Mouse (Mus musculus) heart, embryonic 16.5 days (tissue): ENCODE measurements at regions not wholly inside any gene's neighbourhood (a gene's known extent, or its start where the extent isn't known, plus 50 kb on each side); places are given as distances from the start of the nearest gene placed in this dataset.
A peak's percentile ranks its signal among the peaks of the same experiment; 100 is the strongest.

Source experiments
- ATAC-seq: fragments of 200-750 bp; cut with Nextera tagmentation; replicated peaks from 2 replicates; pipeline ENCODE4 v1.8.0; 2017; ENCODE audit warnings: moderate number of reproducible peaks; ENCODE audit not compliant: insufficient read depth, low FRiP score; ENCODE audit errors: extremely low read depth
- H3K27ac ChIP-seq: fragments of 300-500 bp; sonication (generic); 2 replicates; pipeline ENCODE4 v1.5.1; 2014; ENCODE audit warnings: mild to moderate bottlenecking, low read length, control low read depth, moderate library complexity
- H3K27me3 ChIP-seq: fragments of 300-500 bp; sonication (generic); 2 replicates; pipeline ENCODE4 v1.6.1; 2014; ENCODE audit warnings: low read length, mixed read lengths; ENCODE audit not compliant: control insufficient read depth, insufficient read depth
- H3K36me3 ChIP-seq: fragments of 300-500 bp; sonication (generic); 2 replicates; pipeline ENCODE4 v1.6.1; 2014; ENCODE audit not compliant: control insufficient read depth, insufficient read depth
- H3K4me1 ChIP-seq: fragments of 300-500 bp; sonication (generic); 2 replicates; pipeline ENCODE4 v1.6.1; 2014; ENCODE audit warnings: low read length, mixed read lengths; ENCODE audit not compliant: control insufficient read depth, insufficient read depth
- H3K4me2 ChIP-seq: fragments of 300-500 bp; sonication (generic); 2 replicates; pipeline ENCODE4 v1.6.1; 2014; ENCODE audit warnings: low read depth, mild to moderate bottlenecking, control low read depth, low read length
- H3K4me3 ChIP-seq: fragments of 300-500 bp; sonication (generic); 2 replicates; pipeline ENCODE4 v1.5.1; 2014; ENCODE audit warnings: mild to moderate bottlenecking, control low read depth, low read length
- H3K9ac ChIP-seq: fragments of 300-500 bp; sonication (generic); 2 replicates; pipeline ENCODE4 v1.6.1; 2014; ENCODE audit warnings: low read length, control low read depth
- H3K9me3 ChIP-seq: fragments of 300-500 bp; sonication (generic); replicated peaks from 2 replicates; pipeline ENCODE4 v1.6.1; 2016; ENCODE audit warnings: low read length; ENCODE audit not compliant: control insufficient read depth
- WGBS: fragments of 180-500 bp; shearing (Covaris S2); extraction: QIAGEN DNeasy Blood & Tissue Kit; methylation state at CpG from one replicate; pipeline ENCODE4 v1.1.7; 2014; 5-methylcytosine and 5-hydroxymethylcytosine counted together

DNA sequence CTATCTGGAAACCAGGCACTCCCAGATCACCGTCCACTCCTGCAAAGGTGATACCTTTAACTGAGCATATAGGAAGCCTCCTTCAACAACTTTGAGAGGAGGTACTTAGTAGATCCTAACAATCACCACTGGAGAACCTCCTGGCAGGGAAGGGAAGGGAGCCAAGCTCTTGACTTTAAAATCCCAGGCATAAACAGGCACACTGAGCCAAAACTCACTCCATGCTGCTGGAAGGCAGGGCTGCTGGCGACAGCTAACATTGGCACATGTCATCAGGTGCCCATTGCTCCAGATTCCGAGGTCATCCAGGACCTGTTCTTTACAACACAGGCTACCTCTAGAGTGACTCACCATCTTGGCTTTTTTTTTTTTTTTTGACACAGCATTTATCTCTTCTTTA is 170.9 kb upstream of the 1700066M21Rik start:
- Histone ChIP-seq H3K27ac (no peak overlapping the region), H3K36me3 (no peaks in the 10 kb centered on the region)

DNA sequence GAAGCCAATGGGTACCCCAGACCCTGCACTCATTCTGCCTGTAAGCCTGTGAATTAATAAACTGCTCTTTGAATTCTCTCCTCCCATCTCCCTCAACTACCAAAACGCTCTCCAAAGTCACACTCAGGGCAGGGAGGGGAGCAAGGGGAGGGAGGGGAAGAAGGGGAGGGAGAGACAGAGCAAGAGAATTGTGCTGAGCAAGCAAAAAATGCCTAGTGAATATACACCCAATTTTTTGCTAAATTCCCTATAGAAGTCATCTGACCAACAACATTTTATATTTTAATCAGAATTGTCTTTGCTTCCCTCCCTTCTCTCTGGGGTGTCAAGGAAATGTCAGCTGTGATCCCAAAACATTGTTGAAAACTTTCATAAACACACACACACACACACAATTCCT is 170.5 kb upstream of the 1700066M21Rik start:
- WGBS = 6% methylated on average over 1 of the region's 1 CpGs
- Histone ChIP-seq H3K27me3 (peaks cover 13% of the 10 kb centered on the region; the same call in 1 of the 2 replicates), H3K4me3 (no peak overlapping the region), H3K9ac (no peak overlapping the region), H3K4me2 (no peak overlapping the region), H3K9me3 (no peaks in the 10 kb centered on the region), H3K36me3 (no peaks in the 10 kb centered on the region), H3K4me1 (peaks cover 4% of the 10 kb centered on the region; the same call in 1 of the 2 replicates), H3K27ac (no peak overlapping the region)
- ATAC-seq = no peak

More for the DNA sequence above, 170.9 kb upstream of the 1700066M21Rik start:
- 41% methylated on average over 3 of the region's 3 CpGs for WGBS
- H3K4me2 ChIP-seq = no peak overlapping the region
- peaks cover 4% of the 10 kb centered on the region; the same call in 1 of the 2 replicates for H3K4me1 ChIP-seq
- no peak overlapping the region for H3K4me3 ChIP-seq
- peaks cover 15% of the 10 kb centered on the region; the same call in 1 of the 2 replicates for H3K27me3 ChIP-seq
- ATAC-seq = no peak
- H3K9ac ChIP-seq = no peak overlapping the region
- H3K9me3 ChIP-seq = no peaks in the 10 kb centered on the region

DNA sequence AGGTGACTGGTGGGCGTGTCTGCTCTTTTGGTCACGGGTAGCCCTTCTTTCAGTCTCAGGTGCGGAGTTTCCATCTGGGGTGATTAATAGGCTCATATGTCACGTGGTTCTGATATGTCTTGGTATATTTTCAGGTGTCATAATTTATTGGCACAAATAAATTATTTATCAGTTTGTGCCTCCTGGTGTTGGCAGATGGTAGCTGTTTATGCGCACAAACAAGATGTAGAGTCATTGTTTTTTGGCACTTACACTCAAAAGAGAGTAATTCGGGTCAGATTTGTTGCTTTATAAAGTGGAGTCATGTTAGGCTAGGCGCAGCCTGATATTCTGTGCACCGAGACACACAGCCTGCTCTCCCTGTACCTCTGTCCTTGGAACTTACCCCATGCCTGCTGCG is 169.0 kb upstream of the 1700066M21Rik start:
- Histone ChIP-seq H3K27me3 (peaks cover 13% of the 10 kb centered on the region; the same call in 1 of the 2 replicates), H3K9ac (no peak overlapping the region), H3K27ac (no peak overlapping the region), H3K4me1 (peaks cover 4% of the 10 kb centered on the region; the same call in 1 of the 2 replicates), H3K36me3 (no peaks in the 10 kb centered on the region), H3K4me2 (no peak overlapping the region), H3K9me3 (no peaks in the 10 kb centered on the region), H3K4me3 (no peak overlapping the region)
- 76% methylated on average over 9 of the region's 9 CpGs for WGBS
- no peak for ATAC-seq

DNA sequence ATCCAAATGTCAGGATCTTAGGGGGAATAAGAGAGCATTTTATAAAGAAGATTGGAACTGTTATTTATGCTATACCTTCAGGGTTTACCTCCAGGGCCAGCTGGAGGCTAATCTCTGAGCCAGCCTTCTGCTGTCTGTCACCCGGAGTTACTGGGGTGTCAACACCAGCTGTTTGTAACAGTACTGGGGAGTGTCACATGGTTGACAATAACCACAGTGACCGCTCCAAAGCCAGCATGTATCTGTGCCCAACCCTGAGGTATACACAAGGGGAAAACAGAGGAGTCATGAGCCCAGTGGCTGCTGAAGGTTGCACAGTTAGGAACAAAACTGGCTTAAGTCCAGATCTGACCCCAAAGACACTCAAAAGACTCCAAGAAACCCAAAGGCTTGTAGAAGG is 168.1 kb upstream of the 1700066M21Rik start:
- Histone ChIP-seq H3K4me3 (no peak overlapping the region), H3K36me3 (no peaks in the 10 kb centered on the region), H3K27me3 (peaks cover 13% of the 10 kb centered on the region; the same call in 1 of the 2 replicates), H3K9ac (no peak overlapping the region), H3K9me3 (no peaks in the 10 kb centered on the region), H3K4me2 (no peak overlapping the region), H3K4me1 (peaks cover 4% of the 10 kb centered on the region), H3K27ac (no peak overlapping the region)
- WGBS = 29% methylated on average over 2 of the region's 2 CpGs
- ATAC-seq = no peak

DNA sequence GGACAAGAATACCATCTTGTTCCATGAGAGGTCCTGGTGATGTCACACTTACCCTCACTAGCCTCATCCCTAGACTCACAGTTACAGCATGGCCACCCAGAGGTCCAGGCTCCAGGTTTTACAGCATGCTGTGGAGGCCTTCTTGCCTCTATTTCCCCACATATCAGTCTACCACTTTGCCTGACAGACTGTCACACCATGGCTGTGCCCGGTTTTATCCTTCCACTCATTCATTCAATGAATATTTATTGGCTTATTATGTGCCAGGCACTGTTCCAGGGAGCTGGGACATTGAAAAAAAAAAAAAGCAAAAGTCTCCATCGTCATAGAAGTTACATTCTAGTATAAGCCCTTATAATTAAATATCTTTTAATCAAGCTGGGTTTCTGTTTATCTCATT is 166.4 kb upstream of the 1700066M21Rik start:
- Histone ChIP-seq H3K9me3 (no peaks in the 10 kb centered on the region), H3K9ac (no peak overlapping the region), H3K36me3 (no peaks in the 10 kb centered on the region), H3K27ac (no peak overlapping the region), H3K4me3 (no peak overlapping the region), H3K4me1 (no peaks in the 10 kb centered on the region; the same call in 1 of the 2 replicates), H3K27me3 (peaks cover 8% of the 10 kb centered on the region; the same call in 1 of the 2 replicates), H3K4me2 (no peak overlapping the region)
- no peak for ATAC-seq
- 75% methylated on average over 2 of the region's 2 CpGs for WGBS

DNA sequence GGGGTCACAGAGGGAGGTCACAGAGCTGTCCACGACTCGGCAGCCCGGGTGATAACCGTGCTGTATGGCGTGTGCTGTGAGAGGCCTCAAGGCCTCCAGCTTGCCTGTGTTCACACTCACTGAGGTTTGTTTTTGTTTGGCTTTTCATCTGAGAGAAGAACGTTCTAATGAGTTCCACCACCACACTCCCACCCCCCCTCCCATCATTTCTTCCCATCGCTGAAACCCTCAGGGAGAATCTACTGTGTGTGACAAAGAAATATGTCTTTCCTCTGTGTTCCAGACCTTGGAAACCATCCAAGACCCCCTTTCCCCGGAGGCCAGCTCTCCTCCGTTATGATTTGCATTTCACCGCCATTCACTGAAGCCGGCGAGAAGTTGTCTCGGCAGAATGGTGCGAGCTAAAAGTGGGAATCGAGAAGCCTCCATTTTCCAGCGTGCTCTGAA is 164.0 kb upstream of the 1700066M21Rik start:
- H3K4me3 ChIP-seq = peak overlapping the region; percentile 2; the same call in 1 of the 2 replicates
- H3K27me3 ChIP-seq = peaks cover 4% of the 10 kb centered on the region; the same call in 1 of the 2 replicates
- no peak for ATAC-seq
- H3K4me2 ChIP-seq = peak overlapping the region; percentile 41
- H3K9me3 ChIP-seq = no peaks in the 10 kb centered on the region
- no peaks in the 10 kb centered on the region; the same call in 1 of the 2 replicates for H3K4me1 ChIP-seq
- WGBS = 28% methylated on average over 16 of the region's 16 CpGs
- H3K9ac ChIP-seq = no peak overlapping the region
- no peak overlapping the region for H3K27ac ChIP-seq
- H3K36me3 ChIP-seq = no peaks in the 10 kb centered on the region

DNA sequence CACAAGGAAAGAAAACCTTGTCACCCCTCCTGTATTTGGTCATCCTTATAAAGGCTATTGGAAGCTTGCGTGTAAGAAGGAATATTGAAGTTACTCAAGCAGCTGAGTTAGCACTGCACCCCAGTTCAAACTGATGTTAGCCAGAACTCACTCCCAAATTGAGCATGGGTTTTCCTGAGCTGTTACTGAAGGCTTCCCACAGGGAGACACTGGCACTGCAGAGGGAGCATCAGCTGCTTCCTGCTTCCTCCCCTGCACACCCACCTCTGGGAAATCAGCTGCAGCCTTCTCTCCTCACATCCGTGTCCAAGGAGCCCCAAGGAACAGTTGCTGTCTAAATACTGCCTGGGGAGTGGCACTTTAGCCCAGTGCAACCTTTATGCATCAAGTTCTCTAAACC is 163.2 kb upstream of the 1700066M21Rik start:
- Histone ChIP-seq H3K9me3 (no peaks in the 10 kb centered on the region), H3K4me2 (no peak overlapping the region), H3K27ac (no peak overlapping the region), H3K27me3 (no peaks in the 10 kb centered on the region), H3K4me3 (no peak overlapping the region), H3K4me1 (no peaks in the 10 kb centered on the region; the same call in 1 of the 2 replicates), H3K36me3 (no peaks in the 10 kb centered on the region), H3K9ac (no peak overlapping the region)
- 70% methylated on average over 2 of the region's 2 CpGs for WGBS
- no peak for ATAC-seq

DNA sequence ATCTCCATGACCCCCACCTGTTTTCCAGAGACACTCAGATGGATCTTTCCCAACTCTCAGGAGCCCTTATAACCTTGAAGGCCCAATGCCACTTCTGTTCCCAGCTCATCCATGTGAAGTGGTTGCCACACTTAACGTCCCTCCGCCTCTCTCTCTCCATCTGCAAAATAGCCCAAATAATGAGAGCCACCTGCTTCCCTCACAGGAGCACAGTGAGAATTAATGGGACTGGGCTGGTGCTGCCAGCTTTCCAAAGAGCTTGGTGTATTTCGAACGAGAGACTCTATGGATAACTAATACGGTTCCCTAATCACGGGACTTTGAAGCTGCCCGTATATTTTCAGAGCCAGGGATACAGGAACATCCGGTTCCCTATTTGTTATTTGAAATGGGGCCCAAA is 159.8 kb upstream of the 1700066M21Rik start:
- WGBS = 80% methylated on average over 8 of the region's 8 CpGs
- Histone ChIP-seq H3K36me3 (no peaks in the 10 kb centered on the region), H3K4me3 (no peak overlapping the region), H3K27me3 (no peaks in the 10 kb centered on the region), H3K4me2 (no peak overlapping the region), H3K27ac (no peak overlapping the region), H3K4me1 (no peaks in the 10 kb centered on the region; the same call in 1 of the 2 replicates), H3K9me3 (no peaks in the 10 kb centered on the region), H3K9ac (no peak overlapping the region)
- ATAC-seq = no peak

DNA sequence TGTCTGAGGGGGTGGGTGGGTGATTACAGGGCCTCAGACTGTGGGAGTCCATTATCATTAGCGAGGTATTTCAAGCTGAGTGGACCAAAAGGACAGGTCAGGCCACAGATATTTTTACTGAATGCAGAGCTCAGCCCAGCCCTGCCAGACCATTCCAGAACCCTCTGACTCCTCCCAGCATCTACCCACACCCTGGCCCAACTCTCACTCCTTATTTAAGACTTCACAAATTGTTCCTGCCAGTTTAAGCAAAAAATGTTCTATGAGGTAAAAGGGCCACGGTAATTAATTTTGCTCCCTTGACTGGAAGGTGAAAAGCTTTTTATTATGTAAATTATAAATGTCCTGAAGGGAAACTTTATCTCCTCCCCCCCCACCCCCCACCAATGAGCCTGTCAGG is 159.3 kb upstream of the 1700066M21Rik start:
- H3K27ac ChIP-seq = no peak overlapping the region
- H3K4me2 ChIP-seq = no peak overlapping the region
- no peaks in the 10 kb centered on the region for H3K27me3 ChIP-seq
- 65% methylated on average over 2 of the region's 2 CpGs for WGBS
- no peaks in the 10 kb centered on the region for H3K36me3 ChIP-seq
- no peak overlapping the region for H3K4me3 ChIP-seq
- ATAC-seq = no peak
- no peak overlapping the region for H3K9ac ChIP-seq
- H3K9me3 ChIP-seq = no peaks in the 10 kb centered on the region
- H3K4me1 ChIP-seq = no peaks in the 10 kb centered on the region; the same call in 1 of the 2 replicates
